Mouse (Mus musculus) T-helper 2 cell (primary cell): Measurements from ENCODE around the gene Rtn4rl1.

Source experiments
- in situ Hi-C: fragments of 300-600 bp; cut with MboI, MseI; formaldehyde crosslinking; loops from one replicate; pipeline ENCODE4 v1.15.1; 2025; ENCODE audit warnings: high pct_unique_total_duplicates

The Rtn4rl1 gene

GRCm38 (mm10) chr11:75247137-75247730 is 53.7 kb downstream of the Rtn4rl1 start:
- in situ Hi-C loops, result no loop called here

- in situ Hi-C loops, result no loop called here
Measured at GRCm38 (mm10) chr11:75249588-75249987, 56.0 kb downstream of the Rtn4rl1 start.

GRCm38 (mm10) chr11:75251006-75251512 is 57.5 kb downstream of the Rtn4rl1 start:
- in situ Hi-C loops, result no loop called here

- in situ Hi-C loops, result no loop called here
Measured at GRCm38 (mm10) chr11:75251557-75252070, 58.0 kb downstream of the Rtn4rl1 start.

GRCm38 (mm10) chr11:75254252-75254912 is 60.8 kb downstream of the Rtn4rl1 start:
- in situ Hi-C loops, result no loop called here

- in situ Hi-C loops, result no loop called here
Measured at GRCm38 (mm10) chr11:75255330-75255729, 61.7 kb downstream of the Rtn4rl1 start.

GRCm38 (mm10) chr11:75257056-75257648 is 63.6 kb downstream of the Rtn4rl1 start:
- in situ Hi-C loops, result no loop called here

- in situ Hi-C loops, result no loop called here
Measured at GRCm38 (mm10) chr11:75259416-75259815, 65.8 kb downstream of the Rtn4rl1 start.

GRCm38 (mm10) chr11:75259996-75260561 is 66.5 kb downstream of the Rtn4rl1 start:
- in situ Hi-C loops, result no loop called here

GRCm38 (mm10) chr11:75261016-75261415 is 67.4 kb downstream of the Rtn4rl1 start:
- in situ Hi-C loops, result no loop called here

GRCm38 (mm10) chr11:75261730-75262129 is 68.1 kb downstream of the Rtn4rl1 start:
- in situ Hi-C loops, result no loop called here

- in situ Hi-C loops, result no loop called here
Measured at GRCm38 (mm10) chr11:75262181-75262580, 68.6 kb downstream of the Rtn4rl1 start.

GRCm38 (mm10) chr11:75262791-75263190 is 69.2 kb downstream of the Rtn4rl1 start:
- in situ Hi-C loops, result no loop called here

- in situ Hi-C loops, result no loop called here
Measured at GRCm38 (mm10) chr11:75263274-75263963, 69.8 kb downstream of the Rtn4rl1 start.

- in situ Hi-C loops, result no loop called here
Measured at GRCm38 (mm10) chr11:75263964-75264312, 70.4 kb downstream of the Rtn4rl1 start.

- in situ Hi-C loops, result no loop called here
Measured at GRCm38 (mm10) chr11:75264550-75264949, 71.0 kb downstream of the Rtn4rl1 start.

GRCm38 (mm10) chr11:75265545-75265944 is 72.0 kb downstream of the Rtn4rl1 start:
- in situ Hi-C loops, result no loop called here

GRCm38 (mm10) chr11:75267826-75268281 is 74.3 kb downstream of the Rtn4rl1 start:
- in situ Hi-C loops, result no loop called here

- in situ Hi-C loops, result no loop called here
Measured at GRCm38 (mm10) chr11:75268492-75268891, 74.9 kb downstream of the Rtn4rl1 start.

- in situ Hi-C loops, result no loop called here
Measured at GRCm38 (mm10) chr11:75269213-75269612, 75.6 kb downstream of the Rtn4rl1 start.

GRCm38 (mm10) chr11:75270276-75270984 is 76.8 kb downstream of the Rtn4rl1 start:
- in situ Hi-C loops, result no loop called here
